Mouse (Mus musculus) activated CD4-positive, CD25-positive, alpha-beta regulatory T cell, adult 4 months (primary cell): Measurements from ENCODE around the gene Lrp8. TPM values are rescaled to one million over a fixed set of nuclear protein-coding genes. Genes with fewer than 3 reads are reported as not detected.
A peak's percentile ranks its signal among the peaks of the same experiment; 100 is the strongest.

ENCODE experiments used
- ATAC-seq: one replicate; pipeline ENCODE4 v1.8.0; 2017
- polyA plus RNA-seq, 2 experiments: library from polyadenylated mRNA; unstranded; fragments of 100-300 nt; shearing (Covaris generic); gene quantifications; one replicate each; pipeline ENCODE4 v1.2.1; 2017

The Lrp8 gene
- polyA plus RNA-seq, 2 experiments from 2014 or later: 1.6 to 2.1 TPM

- ATAC-seq: no peak
These were observed 46.5 kb downstream of the Lrp8 start for GRCm38 (mm10) chr4:107848546-107848945.

- no peak for ATAC-seq
These were observed 47.6 kb downstream of the Lrp8 start for GRCm38 (mm10) chr4:107849621-107850020.

GRCm38 (mm10) chr4:107850091-107850490 is 48.0 kb downstream of the Lrp8 start:
- ATAC-seq: no peak

- no peak for ATAC-seq
These were observed 51.3 kb downstream of the Lrp8 start for GRCm38 (mm10) chr4:107853333-107853732.

- ATAC-seq: no peak
These were observed 51.8 kb downstream of the Lrp8 start for GRCm38 (mm10) chr4:107853836-107854235.

GRCm38 (mm10) chr4:107856958-107857686 is 55.1 kb downstream of the Lrp8 start:
- ATAC-seq: no peak

- no peak for ATAC-seq
These were observed 56.9 kb downstream of the Lrp8 start for GRCm38 (mm10) chr4:107858995-107859394.

GRCm38 (mm10) chr4:107864866-107865265 is 62.8 kb downstream of the Lrp8 start:
- ATAC-seq: no peak

- ATAC-seq: peak; percentile 96
These were observed 77.4 kb downstream of the Lrp8 start, which contains the start of gene Magoh for GRCm38 (mm10) chr4:107879254-107880050. TSS of gene Magoh (plus strand) at chr4:107879755.

GRCm38 (mm10) chr4:107881631-107882030 is 79.6 kb downstream of the Lrp8 start:
- no peak for ATAC-seq

GRCm38 (mm10) chr4:107886371-107886770 is 84.3 kb downstream of the Lrp8 start:
- no peak for ATAC-seq

- peak; percentile 21 for ATAC-seq
These were observed 87.3 kb downstream of the Lrp8 start for GRCm38 (mm10) chr4:107889385-107889730.

GRCm38 (mm10) chr4:107889731-107890432 is 87.8 kb downstream of the Lrp8 start, which contains the start of gene 0610037L13Rik:
TSS of gene 0610037L13Rik (plus strand) at chr4:107889813.
- ATAC-seq: peak; percentile 95

GRCm38 (mm10) chr4:107892663-107893062 is 90.6 kb downstream of the Lrp8 start:
- no peak for ATAC-seq

- ATAC-seq: no peak
These were observed 97.3 kb downstream of the Lrp8 start for GRCm38 (mm10) chr4:107899211-107899927.

GRCm38 (mm10) chr4:107900206-107900605 is 98.1 kb downstream of the Lrp8 start:
- ATAC-seq: no peak

GRCm38 (mm10) chr4:107904252-107904651 is 102.2 kb downstream of the Lrp8 start:
- ATAC-seq: no peak

GRCm38 (mm10) chr4:107906561-107906960 is 104.5 kb downstream of the Lrp8 start:
- no peak for ATAC-seq

GRCm38 (mm10) chr4:107910020-107910419 is 108.0 kb downstream of the Lrp8 start:
- no peak for ATAC-seq

GRCm38 (mm10) chr4:107920336-107920735 is 118.3 kb downstream of the Lrp8 start:
- no peak for ATAC-seq

- no peak for ATAC-seq
These were observed 119.2 kb downstream of the Lrp8 start for GRCm38 (mm10) chr4:107921152-107921695.

GRCm38 (mm10) chr4:107921952-107922351 is 119.9 kb downstream of the Lrp8 start:
- no peak for ATAC-seq
